Mouse (Mus musculus): ENCODE results near the gene Ang6. TPM values are rescaled to one million over a fixed set of nuclear protein-coding genes. Genes with fewer than 3 reads are reported as not detected.
"Not testable (repeated sequence)": the region's sequence is repeated elsewhere in the genome, so short reads cannot be mapped to it uniquely, and the experiment has no call there.

Gene Ang6
- polyA plus RNA-seq, 1 experiment from 2014 or later = not detected

DNA sequence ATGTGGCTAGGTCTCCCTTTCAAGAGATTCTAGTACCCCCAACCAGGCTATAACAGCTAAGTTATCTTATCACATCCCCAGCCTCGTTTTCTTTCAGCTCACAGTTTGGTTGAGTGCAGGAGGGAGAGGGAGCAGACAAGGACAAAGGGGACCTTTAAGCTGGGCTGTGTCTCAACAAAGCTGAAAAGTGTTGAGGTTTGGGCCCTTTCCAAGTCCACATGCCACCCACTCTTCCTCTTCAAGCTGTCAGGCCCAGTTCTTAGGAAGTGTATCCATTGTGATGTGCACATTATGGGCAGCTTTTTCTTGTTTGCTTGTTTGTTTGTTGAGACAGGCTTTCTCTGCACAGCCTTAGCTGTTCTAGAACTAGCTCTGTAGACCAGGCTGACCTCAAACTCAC lies 47.0 kb downstream of the Ang6 start:
- H3K27ac ChIP-seq (replicated peaks); H3K4me1 ChIP-seq; H3K36me3 ChIP-seq; H3K4me2 ChIP-seq; H3K9ac ChIP-seq; ATAC-seq (ENCODE audit: extremely low read depth, insufficient number of reproducible peaks, low FRiP score, low TSS enrichment); H3K9me3 ChIP-seq; H3K4me3 ChIP-seq; H3K27me3 ChIP-seq (replicated peaks): not testable (repeated sequence)
- WGBS = no CpG with 5 or more reads among the region's 1 CpGs

GRCm38 (mm10) chr14:43953382-43953781 lies 48.7 kb downstream of the Ang6 start:
- not testable (repeated sequence) for H3K4me3 ChIP-seq; H3K4me2 ChIP-seq; H3K27me3 ChIP-seq (replicated peaks); ATAC-seq (ENCODE audit: extremely low read depth, insufficient number of reproducible peaks, low FRiP score, low TSS enrichment); H3K9me3 ChIP-seq; H3K27ac ChIP-seq (replicated peaks); H3K9ac ChIP-seq; H3K4me1 ChIP-seq; H3K36me3 ChIP-seq
- 47% methylated on average over 2 of the region's 2 CpGs for WGBS

Other genes with a start within 250 kb of the Ang6 start
- not detected in 2 replicates for gene Gm8180, start 217.5 kb downstream of the Ang6 start, polyA plus RNA-seq (2015; fragmentation: Nextera tagmentation; extraction: Ambion mirVana)
- 0.32 TPM in 1 of 2 replicates, not detected in the other for gene Ear1, start 126.8 kb downstream of the Ang6 start, polyA plus RNA-seq (2015; fragmentation: Nextera tagmentation; extraction: Ambion mirVana)
- gene Ear10, start 78.7 kb downstream of the Ang6 start, polyA plus RNA-seq (2015; fragmentation: Nextera tagmentation; extraction: Ambion mirVana) = not detected in 2 replicates
- 25.4 and 28.8 TPM in 2 replicates for gene Gm8113, start 76.9 kb downstream of the Ang6 start, polyA plus RNA-seq (2015; fragmentation: Nextera tagmentation; extraction: Ambion mirVana)
- not detected in 2 replicates for gene Ang5, start 45.2 kb downstream of the Ang6 start, polyA plus RNA-seq (2015; fragmentation: Nextera tagmentation; extraction: Ambion mirVana)
- gene Ear2, start 100.4 kb upstream of the Ang6 start, polyA plus RNA-seq (2015; fragmentation: Nextera tagmentation; extraction: Ambion mirVana) = 0.29 TPM in 1 of 2 replicates, not detected in the other
- gene Gm3327, start 121.6 kb upstream of the Ang6 start, polyA plus RNA-seq (2015; fragmentation: Nextera tagmentation; extraction: Ambion mirVana) = not detected in 2 replicates
- not detected in 2 replicates for gene Gm8212, start 195.4 kb upstream of the Ang6 start, polyA plus RNA-seq (2015; fragmentation: Nextera tagmentation; extraction: Ambion mirVana)
- gene 4930503E14Rik, start 211.0 kb upstream of the Ang6 start, polyA plus RNA-seq (2015; fragmentation: Nextera tagmentation; extraction: Ambion mirVana) = not detected in 2 replicates

Data from heart, embryonic 13.5 days (tissue).